Mouse (Mus musculus) hindbrain, embryonic 11.5 days (tissue): ENCODE data around the gene Tmem128. TPM values are rescaled to one million over a fixed set of nuclear protein-coding genes. Genes with fewer than 3 reads are reported as not detected.
A peak's percentile ranks its signal among the peaks of the same experiment; 100 is the strongest.

Experiments used
- ATAC-seq: fragments of 200-750 bp; cut with Nextera tagmentation; 2 replicates; pipeline ENCODE4 v1.8.0; 2017; ENCODE audit warnings: mild to moderate bottlenecking, moderate TSS enrichment, moderate library complexity; ENCODE audit not compliant: low FRiP score
- DNase-seq: peaks from one replicate; pipeline ENCODE4 v3.0.0-alpha.2; 2015; ENCODE audit warnings: low spot score
- H3K27ac ChIP-seq: fragments of 300-500 bp; sonication (generic); 2 replicates; pipeline ENCODE4 v1.5.1; 2014; ENCODE audit warnings: mild to moderate bottlenecking, low read depth, low read length
- H3K27me3 ChIP-seq: fragments of 300-500 bp; sonication (generic); 2 replicates; pipeline ENCODE4 v1.6.1; 2014; ENCODE audit warnings: mild to moderate bottlenecking, low read length, moderate library complexity, mixed read lengths; ENCODE audit not compliant: control insufficient read depth, insufficient read depth
- H3K36me3 ChIP-seq: fragments of 300-500 bp; sonication (generic); 2 replicates; pipeline ENCODE4 v1.6.1; 2014; ENCODE audit warnings: mild to moderate bottlenecking, low read length, moderate library complexity, mixed read lengths; ENCODE audit not compliant: control insufficient read depth, insufficient read depth
- H3K4me1 ChIP-seq: fragments of 300-500 bp; sonication (generic); replicated peaks from 2 replicates; pipeline ENCODE4 v1.6.1; 2014; ENCODE audit warnings: low read length, mixed read lengths; ENCODE audit not compliant: control insufficient read depth, insufficient read depth
- H3K4me2 ChIP-seq: fragments of 300-500 bp; sonication (generic); replicated peaks from 2 replicates; pipeline ENCODE4 v1.6.1; 2014; ENCODE audit warnings: mild to moderate bottlenecking, low read depth, low read length
- H3K4me3 ChIP-seq: fragments of 300-500 bp; sonication (generic); 2 replicates; pipeline ENCODE4 v1.5.1; 2014; ENCODE audit warnings: low read depth, low read length
- H3K9ac ChIP-seq: fragments of 300-500 bp; sonication (generic); 2 replicates; pipeline ENCODE4 v1.6.1; 2014; ENCODE audit warnings: low read depth, low read length
- H3K9me3 ChIP-seq: fragments of 300-500 bp; sonication (generic); 2 replicates; pipeline ENCODE4 v1.6.1; 2016; ENCODE audit warnings: low read length; ENCODE audit not compliant: control insufficient read depth
- WGBS: fragments of 180-500 bp; shearing (Covaris S2); extraction: QIAGEN DNeasy Blood & Tissue Kit; methylation state at CpG from one replicate; pipeline ENCODE4 v1.1.7; 2014; 5-methylcytosine and 5-hydroxymethylcytosine counted together
- polyA plus RNA-seq: library from polyadenylated mRNA; unstranded; fragments of >200 nt; fragmentation: Nextera tagmentation; extraction: Ambion mirVana; gene quantifications from 2 replicates; pipeline ENCODE4 v1.2.1, GENCODE M21; 2014

The Tmem128 gene
- polyA plus RNA-seq, 1 experiment from 2014 or later, result 105 TPM

- peak; percentile 7 for DNase-seq
- no peak overlapping the region; the same call in 1 of the 2 replicates for H3K27ac ChIP-seq
- 78% methylated on average over 3 of the region's 3 CpGs for WGBS
These were observed 18.5 kb upstream of the Tmem128 start for GRCm38 (mm10) chr5:38241473-38241834.

GRCm38 (mm10) chr5:38241966-38242365, 18.0 kb upstream of the Tmem128 start:
- DNase-seq (no peak), ATAC-seq (no peak)
- Histone ChIP-seq H3K36me3 (no peaks in the 10 kb centered on the region), H3K4me2 (no peak overlapping the region), H3K9ac (no peak overlapping the region), H3K27ac (no peak overlapping the region), H3K27me3 (no peaks in the 10 kb centered on the region; the same call in 1 of the 2 replicates), H3K4me3 (no peak overlapping the region), H3K4me1 (no peaks in the 10 kb centered on the region; the same call in 1 of the 2 replicates), H3K9me3 (no peaks in the 10 kb centered on the region)
- 87% methylated on average over 6 of the region's 6 CpGs for WGBS

More at GRCm38 (mm10) chr5:38241473-38241834, 18.5 kb upstream of the Tmem128 start:
- H3K27me3 ChIP-seq, result no peaks in the 10 kb centered on the region; the same call in 1 of the 2 replicates
- H3K9me3 ChIP-seq, result no peaks in the 10 kb centered on the region
- no peak overlapping the region for H3K9ac ChIP-seq
- peak; percentile 46 for ATAC-seq
- no peaks in the 10 kb centered on the region for H3K36me3 ChIP-seq
- H3K4me1 ChIP-seq, result no peaks in the 10 kb centered on the region; the same call in 1 of the 2 replicates
- no peak overlapping the region for H3K4me3 ChIP-seq
- no peak overlapping the region for H3K4me2 ChIP-seq

GRCm38 (mm10) chr5:38255195-38255594, 4.8 kb upstream of the Tmem128 start:
- no peak overlapping the region for H3K27ac ChIP-seq
- no peaks in the 10 kb centered on the region for H3K9me3 ChIP-seq
- no peaks in the 10 kb centered on the region for H3K4me1 ChIP-seq
- no peak overlapping the region for H3K9ac ChIP-seq
- no peaks in the 10 kb centered on the region for H3K36me3 ChIP-seq
- DNase-seq (no peak), ATAC-seq (no peak)
- H3K4me2 ChIP-seq, result no peak overlapping the region
- WGBS, result 48% methylated on average over 4 of the region's 4 CpGs
- no peaks in the 10 kb centered on the region for H3K27me3 ChIP-seq
- no peak overlapping the region for H3K4me3 ChIP-seq

- Histone ChIP-seq H3K4me3 (no peak overlapping the region), H3K9me3 (no peaks in the 10 kb centered on the region), H3K4me1 (no peaks in the 10 kb centered on the region), H3K36me3 (no peaks in the 10 kb centered on the region), H3K9ac (no peak overlapping the region), H3K27me3 (no peaks in the 10 kb centered on the region), H3K27ac (no peak overlapping the region), H3K4me2 (no peak overlapping the region)
- ATAC-seq (no peak), DNase-seq (no peak)
- WGBS, result 86% methylated on average over 3 of the region's 3 CpGs
These were observed 4.3 kb upstream of the Tmem128 start for GRCm38 (mm10) chr5:38255644-38256043.

- no peaks in the 10 kb centered on the region for H3K36me3 ChIP-seq
- no peak for ATAC-seq
- no peak overlapping the region for H3K4me2 ChIP-seq
- no peak overlapping the region for H3K4me3 ChIP-seq
- DNase-seq, result no peak
- 92% methylated on average over 1 of the region's 1 CpGs for WGBS
- no peaks in the 10 kb centered on the region for H3K9me3 ChIP-seq
- H3K27me3 ChIP-seq, result no peaks in the 10 kb centered on the region
- no peak overlapping the region for H3K9ac ChIP-seq
- no peaks in the 10 kb centered on the region for H3K4me1 ChIP-seq
- no peak overlapping the region for H3K27ac ChIP-seq
These were observed 3.4 kb upstream of the Tmem128 start for GRCm38 (mm10) chr5:38256551-38256950.

GRCm38 (mm10) chr5:38258034-38258772, 1.8 kb upstream of the Tmem128 start:
- Histone ChIP-seq H3K9me3 (no peaks in the 10 kb centered on the region), H3K9ac (no peak overlapping the region), H3K4me1 (no peaks in the 10 kb centered on the region), H3K36me3 (no peaks in the 10 kb centered on the region), H3K4me2 (no peak overlapping the region), H3K4me3 (no peak overlapping the region), H3K27ac (no peak overlapping the region), H3K27me3 (no peaks in the 10 kb centered on the region)
- no peak for DNase-seq
- ATAC-seq, result no peak
- 71% methylated on average over 8 of the region's 8 CpGs for WGBS

GRCm38 (mm10) chr5:38258773-38259146, 1.2 kb upstream of the Tmem128 start:
- no peak for DNase-seq
- Histone ChIP-seq H3K9ac (no peak overlapping the region), H3K27ac (no peak overlapping the region), H3K36me3 (no peaks in the 10 kb centered on the region), H3K4me1 (no peaks in the 10 kb centered on the region), H3K4me2 (no peak overlapping the region), H3K4me3 (no peak overlapping the region), H3K9me3 (no peaks in the 10 kb centered on the region), H3K27me3 (no peaks in the 10 kb centered on the region)
- WGBS, result 85% methylated on average over 5 of the region's 5 CpGs
- ATAC-seq, result no peak

GRCm38 (mm10) chr5:38259455-38260106, 404 bp upstream of the Tmem128 start:
- H3K4me2 ChIP-seq, result peak overlapping the region; percentile 88
- no peaks in the 10 kb centered on the region for H3K27me3 ChIP-seq
- H3K4me1 ChIP-seq, result no peaks in the 10 kb centered on the region
- ATAC-seq (peak; percentile 7; the same call in 1 of the 2 replicates), DNase-seq (no peak)
- no peaks in the 10 kb centered on the region for H3K9me3 ChIP-seq
- peak overlapping the region; percentile 62; the same call in 1 of the 2 replicates for H3K27ac ChIP-seq
- H3K36me3 ChIP-seq, result no peaks in the 10 kb centered on the region
- H3K9ac ChIP-seq, result peak overlapping the region; percentile 90
- whole genome bisulfite sequencing, result 44% methylated on average over 9 of the region's 9 CpGs
- peak overlapping the region; percentile 75 for H3K4me3 ChIP-seq

- Histone ChIP-seq H3K36me3 (0 out of 2 replicates have a peak, but pooled peaks cover 5% of the 10 kb centered on the region), H3K27me3 (peaks cover 18% of the 10 kb centered on the region; the same call in 1 of the 2 replicates), H3K27ac (no peak overlapping the region), H3K4me1 (no peaks in the 10 kb centered on the region), H3K4me2 (no peak overlapping the region), H3K9me3 (no peaks in the 10 kb centered on the region), H3K9ac (no peak overlapping the region), H3K4me3 (no peak overlapping the region)
- DNase-seq (no peak), ATAC-seq (no peak)
- 82% methylated on average over 3 of the region's 3 CpGs for WGBS
These were observed 11.0 kb downstream of the Tmem128 start for GRCm38 (mm10) chr5:38270942-38271341.
